Mouse (Mus musculus) gastrocnemius, postnatal 4 days (tissue): ENCODE measurements around the gene Sod1. TPM values are rescaled to one million over a fixed set of nuclear protein-coding genes. Genes with fewer than 3 reads are reported as not detected.

Source experiments
- DNase-seq, 2 experiments: peaks; one replicate each; pipeline ENCODE4 v3.0.0; 2021 to 2022; ENCODE audit warnings: low spot score in 2 of 2, mixed read lengths in 2 of 2
- long read RNA-seq, 2 experiments: library from polyadenylated mRNA; stranded (forward); transcript quantifications; one replicate each; pipeline ENCODE4 v2.0.0; 2021
- total RNA-seq, 2 experiments: library from RNA; stranded (reverse); gene quantifications; 2 replicates each; pipeline ENCODE4 v1.2.3; 2021

Sod1 gene
- total RNA-seq, result 100 to 1,000 TPM; 404 to 416 TPM
- long read RNA-seq, experiment 1, transcript Sod1-201 (5 exons, 641 nt), result major isoform, 11 of 22 reads
- long read RNA-seq, experiment 1, partial matches to known transcripts, result 9 of 22 reads
- long read RNA-seq, experiment 1, other reads (novel, unspliced or antisense), result 0 of 22 reads
- long read RNA-seq, experiment 2, transcript Sod1-201 (5 exons, 641 nt), result major isoform, 19 of 34 reads
- long read RNA-seq, experiment 2, partial matches to known transcripts, result 11 of 34 reads
- long read RNA-seq, experiment 2, other reads (novel, unspliced or antisense), result 1 of 34 reads

GRCm38 (mm10) chr16:90220026-90220891 is at the start of gene Sod1:
TSS of gene Sod1 (plus strand) at chr16:90220754.
- DNase-seq, result peak; percentile 96 to 97

GRCm38 (mm10) chr16:90171416-90171815 is 49.1 kb upstream of the Sod1 start:
- DNase-seq, result no peak

- no peak for DNase-seq
Measured at GRCm38 (mm10) chr16:90176472-90176871, 44.1 kb upstream of the Sod1 start.

- DNase-seq, result no peak
Measured at GRCm38 (mm10) chr16:90177425-90177824, 43.1 kb upstream of the Sod1 start.

GRCm38 (mm10) chr16:90178404-90178803 is 42.1 kb upstream of the Sod1 start:
- DNase-seq, result no peak

GRCm38 (mm10) chr16:90179892-90180291 is 40.7 kb upstream of the Sod1 start:
- no peak for DNase-seq

GRCm38 (mm10) chr16:90180975-90181374 is 39.6 kb upstream of the Sod1 start:
- no peak for DNase-seq

GRCm38 (mm10) chr16:90181673-90182072 is 38.9 kb upstream of the Sod1 start:
- DNase-seq, result no peak

GRCm38 (mm10) chr16:90184135-90184534 is 36.4 kb upstream of the Sod1 start:
- no peak for DNase-seq

- peak; percentile 47 to 76 for DNase-seq
Measured at GRCm38 (mm10) chr16:90185928-90186588, 34.5 kb upstream of the Sod1 start.

GRCm38 (mm10) chr16:90187453-90187852 is 33.1 kb upstream of the Sod1 start:
- no peak for DNase-seq

- no peak for DNase-seq
Measured at GRCm38 (mm10) chr16:90191289-90191688, 29.3 kb upstream of the Sod1 start.

- DNase-seq, result no peak
Measured at GRCm38 (mm10) chr16:90193719-90194118, 26.8 kb upstream of the Sod1 start.

GRCm38 (mm10) chr16:90196688-90197240 is 23.8 kb upstream of the Sod1 start:
- DNase-seq, result no peak

- DNase-seq, result peak; percentile 50 to 83
Measured at GRCm38 (mm10) chr16:90197337-90197973, 23.1 kb upstream of the Sod1 start.

GRCm38 (mm10) chr16:90198626-90199025 is 21.9 kb upstream of the Sod1 start:
- no peak for DNase-seq

GRCm38 (mm10) chr16:90199174-90199573 is 21.4 kb upstream of the Sod1 start:
- DNase-seq, result no peak

- no peak for DNase-seq
Measured at GRCm38 (mm10) chr16:90202140-90202539, 18.4 kb upstream of the Sod1 start.

GRCm38 (mm10) chr16:90203226-90203962 is 17.2 kb upstream of the Sod1 start:
- DNase-seq, result no peak

- DNase-seq, result no peak
Measured at GRCm38 (mm10) chr16:90204868-90205267, 15.7 kb upstream of the Sod1 start.
